ENCODE assay signal across 8 mouse cellular contexts in the genomic region with DNA sequence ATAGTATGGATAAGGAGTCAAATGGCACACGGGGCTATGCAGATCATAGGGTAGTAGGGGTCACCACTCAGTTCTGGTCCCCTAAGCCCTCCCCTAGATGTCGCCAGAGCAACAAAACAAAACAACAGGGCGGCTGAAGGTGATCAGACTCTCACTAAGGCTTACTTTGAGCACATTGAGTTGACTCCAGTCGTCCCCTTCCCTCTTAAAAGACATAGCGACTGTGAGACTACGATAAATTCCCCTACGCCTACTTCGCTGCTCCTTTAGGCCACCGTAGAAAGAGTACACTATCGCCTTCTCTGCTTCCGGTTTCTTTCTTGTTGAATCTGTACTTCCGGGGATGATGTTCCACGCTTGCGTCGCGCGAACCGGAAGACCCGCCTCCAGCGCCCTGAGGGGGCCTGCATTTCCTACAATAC. TPM values are rescaled to one million over a fixed set of nuclear protein-coding genes. Genes with fewer than 3 reads are reported as not detected.
DNase-seq lines count a peak whose midpoint lies in the region; ATAC-seq lines count a peak whose summit lies in the region.

A gene (minus strand): TSS at position 332 of the 422 bp plus-strand sequence.
A gene (plus strand): TSS at position 409 of the 422 bp plus-strand sequence.

- no peaks in the 10 kb centered on the region for H3K27me3 ChIP-seq in hindbrain, embryonic 15.5 days

- peaks cover 17% of the 10 kb centered on the region for H3K36me3 ChIP-seq in hindbrain, embryonic 15.5 days

- ATAC-seq in hindbrain, embryonic 15.5 days (ENCODE audit: low FRiP score, low read depth), result peak; percentile 96

- 0% methylated on average over 20 of the region's 20 CpGs for WGBS in hindbrain, embryonic 15.5 days

- peak within 1 kb of the TSS; percentile 54 for H3K4me3 ChIP-seq in hindbrain, embryonic 15.5 days

- DNase-seq in WW6 (ENCODE audit: low read depth, low spot score), result peak; percentile 73
- peak; percentile 87 to 91 for DNase-seq in cerebellum, postnatal 36 days
- peak; percentile 88 to 95 for DNase-seq in frontal cortex, postnatal 36 days (ENCODE audit: low spot score in 2 of 2)
- DNase-seq in left cerebral cortex, adult 11 months (ENCODE audit: low spot score), result peak; percentile 93
- peak; percentile 91 to 96 for DNase-seq in lung, postnatal 4 days
- DNase-seq in retina, postnatal 7 days (ENCODE audit: low read depth, low spot score), result peak; percentile 89
- DNase-seq in urinary bladder, postnatal 14 days (ENCODE audit: low spot score), result peak; percentile 90

- H3K9ac ChIP-seq in hindbrain, embryonic 15.5 days, result peak within 1 kb of the TSS; percentile 68

- H3K27ac ChIP-seq in hindbrain, embryonic 15.5 days (replicated peaks), result peak within 1 kb of the TSS; percentile 81

- no peaks in the 10 kb centered on the region for H3K9me3 ChIP-seq in hindbrain, embryonic 15.5 days

- H3K4me2 ChIP-seq in hindbrain, embryonic 15.5 days, result peak within 1 kb of the TSS; percentile 87

- peaks cover 23% of the 10 kb centered on the region for H3K4me1 ChIP-seq in hindbrain, embryonic 15.5 days (replicated peaks)

RNA-seq across cellular contexts. Expression of the first gene that starts in this region (rescaled TPM):
- polyA plus RNA-seq in hindbrain, embryonic 15.5 days (2015; fragmentation: Nextera tagmentation; extraction: Ambion mirVana), result 84.0 and 88.6 TPM in 2 replicates

RNA-seq across cellular contexts. Expression of the second gene that starts in this region (rescaled TPM):
- 42.7 and 45.0 TPM in 2 replicates for polyA plus RNA-seq in hindbrain, embryonic 15.5 days (2015; fragmentation: Nextera tagmentation; extraction: Ambion mirVana)

Comparison
In these comparisons a context has a peak if more than half of its experiments do, and no peak if none do; other contexts are left out.
1. Peak in every context shown above with its lines: DNase-seq, ATAC-seq, H3K4me3 ChIP-seq and H3K27ac ChIP-seq.